Mouse (Mus musculus): ENCODE measurements around the gene Gm19668. TPM values are rescaled to one million over a fixed set of nuclear protein-coding genes. Genes with fewer than 3 reads are reported as not detected.
"Not testable (repeated sequence)": the region's sequence is repeated elsewhere in the genome, so short reads cannot be mapped to it uniquely, and the experiment has no call there.

The Gm19668 gene
- polyA plus RNA-seq, 1 experiment from 2014 or later, result not detected

- no peaks in the 10 kb centered on the region for H3K9me3 ChIP-seq (ENCODE audit: control insufficient read depth, low read length)
- H3K9ac ChIP-seq (ENCODE audit: low read length), result no peak overlapping the region
- no peak for ATAC-seq (ENCODE audit: low FRiP score)
- H3K4me2 ChIP-seq, result no peak overlapping the region
- H3K4me3 ChIP-seq (ENCODE audit: low read depth, low read length), result no peak overlapping the region
- DNase-seq (ENCODE audit: low spot score, missing footprints), result peak; percentile 90
- H3K27ac ChIP-seq (ENCODE audit: low read depth, low read length), result no peak overlapping the region
- H3K36me3 ChIP-seq (ENCODE audit: control insufficient read depth, insufficient read depth, low read length), result no peaks in the 10 kb centered on the region
- H3K27me3 ChIP-seq (ENCODE audit: control insufficient read depth, insufficient read depth, low read length), result no peaks in the 10 kb centered on the region
- WGBS, result 33% methylated on average over 5 of the region's 5 CpGs
- no peaks in the 10 kb centered on the region for H3K4me1 ChIP-seq (ENCODE audit: control insufficient read depth, insufficient read depth, low read length)
These were observed 16.6 kb upstream of the Gm19668 start for GRCm38 (mm10) chr10:77815514-77815913.

- WGBS, result 65% methylated on average over 4 of the region's 4 CpGs
- H3K9ac ChIP-seq (ENCODE audit: low read length), result no peak within 1 kb of the TSS
These were observed 15.4 kb upstream of the Gm19668 start, which contains the start of gene Gm2696 for GRCm38 (mm10) chr10:77814382-77814781. Gene Gm2696, plus strand, starts transcription at chr10:77814682.

DNA sequence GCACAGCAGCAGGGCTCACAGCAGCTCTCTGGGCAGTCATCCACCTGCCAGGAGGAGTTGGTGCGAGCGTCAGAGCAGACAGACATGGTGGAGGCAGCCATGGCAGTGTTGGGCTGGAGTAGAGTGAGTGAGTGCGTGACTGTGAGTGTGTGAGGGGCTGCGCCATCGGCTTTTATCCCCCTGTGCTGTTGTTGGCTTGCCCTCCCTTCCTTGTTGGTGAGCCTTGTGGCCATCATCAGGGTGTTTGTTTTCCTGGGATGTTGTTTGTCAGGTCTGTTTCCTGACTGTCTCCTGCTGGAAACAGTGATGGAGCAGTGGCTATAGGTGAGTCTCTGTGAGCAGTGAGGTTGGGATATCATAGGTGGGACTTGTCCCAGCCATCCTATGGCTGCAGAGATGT, 12.8 kb upstream of the Gm19668 start, which contains the start of gene Gm9507:
Gene Gm9507, minus strand, starts transcription at position 101 of the 400 bp plus-strand sequence.
- Histone ChIP-seq H3K4me1 (ENCODE audit: control insufficient read depth, insufficient read depth, low read length) (no peaks in the 10 kb centered on the region), H3K4me3 (ENCODE audit: low read depth, low read length) (no peak within 1 kb of the TSS), H3K4me2 (no peak within 1 kb of the TSS), H3K9me3 (ENCODE audit: control insufficient read depth, low read length) (no peaks in the 10 kb centered on the region), H3K27me3 (ENCODE audit: control insufficient read depth, insufficient read depth, low read length) (no peaks in the 10 kb centered on the region), H3K27ac (ENCODE audit: low read depth, low read length) (no peak within 1 kb of the TSS), H3K36me3 (ENCODE audit: control insufficient read depth, insufficient read depth, low read length) (no peaks in the 10 kb centered on the region), H3K9ac (ENCODE audit: low read length) (no peak within 1 kb of the TSS)
- DNase-seq (ENCODE audit: low spot score, missing footprints) (peak; percentile 37), ATAC-seq (ENCODE audit: low FRiP score) (no peak)
- 58% methylated on average over 5 of the region's 5 CpGs for WGBS

More at GRCm38 (mm10) chr10:77814382-77814781, 15.4 kb upstream of the Gm19668 start, which contains the start of gene Gm2696:
- Histone ChIP-seq H3K4me3 (ENCODE audit: low read depth, low read length) (no peak within 1 kb of the TSS), H3K27me3 (ENCODE audit: control insufficient read depth, insufficient read depth, low read length) (no peaks in the 10 kb centered on the region), H3K36me3 (ENCODE audit: control insufficient read depth, insufficient read depth, low read length) (no peaks in the 10 kb centered on the region), H3K4me2 (no peak within 1 kb of the TSS), H3K27ac (ENCODE audit: low read depth, low read length) (no peak within 1 kb of the TSS), H3K4me1 (ENCODE audit: control insufficient read depth, insufficient read depth, low read length) (no peaks in the 10 kb centered on the region), H3K9me3 (ENCODE audit: control insufficient read depth, low read length) (no peaks in the 10 kb centered on the region)
- ATAC-seq (ENCODE audit: low FRiP score) (no peak), DNase-seq (ENCODE audit: low spot score, missing footprints) (peak; percentile 75)

DNA sequence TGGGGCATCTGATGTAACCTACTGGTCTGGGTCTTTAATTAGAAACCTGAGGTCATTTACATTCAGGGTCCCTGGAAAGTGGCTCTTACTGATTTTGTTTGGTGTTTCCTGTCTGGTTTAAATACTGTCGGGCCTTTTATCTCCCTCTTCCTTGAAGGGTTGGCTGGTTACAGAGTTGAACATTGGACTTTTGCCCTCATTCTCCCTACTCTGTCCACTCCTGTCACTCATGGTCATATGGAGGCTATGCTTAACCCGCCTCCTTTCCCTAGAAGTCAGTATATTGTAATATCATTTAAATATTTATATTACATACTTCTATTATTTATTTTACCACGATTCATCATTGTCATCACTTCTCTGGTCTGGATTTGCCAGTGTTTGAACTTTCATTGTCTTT, 5.2 kb upstream of the Gm19668 start:
- whole genome bisulfite sequencing, result 81% methylated on average over 3 of the region's 3 CpGs
- ATAC-seq (ENCODE audit: low FRiP score), result no peak
- H3K36me3 ChIP-seq (ENCODE audit: control insufficient read depth, insufficient read depth, low read length), result no peaks in the 10 kb centered on the region

DNA sequence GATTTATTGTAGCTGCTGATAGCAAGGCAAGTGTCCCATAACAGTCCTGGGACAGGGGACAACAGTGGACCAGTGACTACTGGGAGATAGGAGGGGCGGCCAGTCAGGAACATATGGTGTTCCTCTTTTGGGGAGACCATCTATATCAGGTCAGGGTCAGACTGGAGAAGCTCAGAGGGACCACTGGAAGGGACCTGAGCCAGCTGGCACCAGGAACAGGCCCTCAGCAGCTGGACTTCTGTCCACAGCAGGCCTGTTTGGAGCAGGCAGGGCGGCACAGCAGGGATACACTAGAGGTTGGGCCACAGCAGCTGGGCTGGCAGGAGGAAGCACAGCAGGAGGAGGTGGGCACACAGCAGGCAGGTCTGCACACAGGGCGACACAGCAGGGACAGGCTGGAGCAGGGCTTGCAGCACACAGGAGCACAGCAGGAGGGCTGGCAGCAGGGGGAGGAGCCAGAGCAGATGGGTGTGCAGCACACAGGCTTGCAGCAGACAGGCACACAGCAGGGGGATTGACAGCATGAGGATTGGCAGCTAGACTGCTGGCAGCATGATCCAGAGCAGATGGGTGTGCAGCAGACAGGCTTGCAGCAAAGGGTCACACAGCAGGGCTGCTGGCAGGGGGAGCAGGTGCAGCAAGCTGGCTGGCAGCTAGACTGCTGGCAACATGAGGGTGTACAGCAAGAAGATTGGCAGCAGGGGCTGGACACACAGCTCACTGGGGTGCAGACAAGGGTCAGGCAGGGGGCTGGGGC, 591 bp downstream of the Gm19668 start:
- not testable (repeated sequence) for H3K4me1 ChIP-seq (ENCODE audit: control insufficient read depth, insufficient read depth, low read length); H3K4me3 ChIP-seq (ENCODE audit: low read depth, low read length); H3K9ac ChIP-seq (ENCODE audit: low read length); ATAC-seq (ENCODE audit: low FRiP score); H3K27me3 ChIP-seq (ENCODE audit: control insufficient read depth, insufficient read depth, low read length); H3K4me2 ChIP-seq; H3K27ac ChIP-seq (ENCODE audit: low read depth, low read length); H3K36me3 ChIP-seq (ENCODE audit: control insufficient read depth, insufficient read depth, low read length); H3K9me3 ChIP-seq (ENCODE audit: control insufficient read depth, low read length)
- 31% methylated on average over 3 of the region's 3 CpGs for WGBS
- peak; percentile 81 for DNase-seq (ENCODE audit: low spot score, missing footprints)

More for the DNA sequence above, 5.2 kb upstream of the Gm19668 start:
- Histone ChIP-seq H3K27ac (ENCODE audit: low read depth, low read length) (no peak overlapping the region), H3K9ac (ENCODE audit: low read length) (no peak overlapping the region), H3K4me2 (no peak overlapping the region), H3K9me3 (ENCODE audit: control insufficient read depth, low read length) (no peaks in the 10 kb centered on the region), H3K27me3 (ENCODE audit: control insufficient read depth, insufficient read depth, low read length) (no peaks in the 10 kb centered on the region), H3K4me1 (ENCODE audit: control insufficient read depth, insufficient read depth, low read length) (0 out of 2 replicates have a peak, but pooled peaks cover under 1% of the 10 kb centered on the region), H3K4me3 (ENCODE audit: low read depth, low read length) (no peak overlapping the region)
- peak; percentile 35 for DNase-seq (ENCODE audit: low spot score, missing footprints)

DNA sequence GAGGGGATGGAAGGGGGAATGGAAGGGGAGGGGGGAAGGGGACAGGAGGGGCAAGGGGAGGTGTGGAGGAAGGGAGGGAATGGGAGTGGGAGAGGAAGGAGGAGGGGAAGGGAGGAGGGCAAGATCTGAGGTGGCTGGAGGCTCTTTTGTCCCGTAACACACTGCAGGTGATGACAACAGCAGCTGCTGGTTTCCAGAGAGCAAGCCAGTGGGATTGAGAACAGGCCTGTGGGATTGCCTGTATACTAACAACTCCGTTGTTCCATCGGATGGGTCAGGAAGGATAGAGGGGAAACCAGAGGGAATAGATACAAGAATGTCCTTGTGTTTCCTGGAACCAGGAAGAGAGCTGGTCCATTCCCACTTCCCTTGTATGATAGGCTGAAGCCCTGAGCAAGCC, 1.3 kb downstream of the Gm19668 start:
- no peaks in the 10 kb centered on the region for H3K27me3 ChIP-seq (ENCODE audit: control insufficient read depth, insufficient read depth, low read length)
- ATAC-seq (ENCODE audit: low FRiP score) (no peak), DNase-seq (ENCODE audit: low spot score, missing footprints) (peak; percentile 85)
- no peak overlapping the region for H3K4me3 ChIP-seq (ENCODE audit: low read depth, low read length)
- H3K9ac ChIP-seq (ENCODE audit: low read length), result no peak overlapping the region
- 19% methylated on average over 3 of the region's 3 CpGs for WGBS
- H3K4me1 ChIP-seq (ENCODE audit: control insufficient read depth, insufficient read depth, low read length), result peaks cover 2% of the 10 kb centered on the region; the same call in 1 of the 2 replicates
- H3K4me2 ChIP-seq, result no peak overlapping the region
- no peaks in the 10 kb centered on the region for H3K36me3 ChIP-seq (ENCODE audit: control insufficient read depth, insufficient read depth, low read length)
- H3K9me3 ChIP-seq (ENCODE audit: control insufficient read depth, low read length), result no peaks in the 10 kb centered on the region
- no peak overlapping the region for H3K27ac ChIP-seq (ENCODE audit: low read depth, low read length)

DNA sequence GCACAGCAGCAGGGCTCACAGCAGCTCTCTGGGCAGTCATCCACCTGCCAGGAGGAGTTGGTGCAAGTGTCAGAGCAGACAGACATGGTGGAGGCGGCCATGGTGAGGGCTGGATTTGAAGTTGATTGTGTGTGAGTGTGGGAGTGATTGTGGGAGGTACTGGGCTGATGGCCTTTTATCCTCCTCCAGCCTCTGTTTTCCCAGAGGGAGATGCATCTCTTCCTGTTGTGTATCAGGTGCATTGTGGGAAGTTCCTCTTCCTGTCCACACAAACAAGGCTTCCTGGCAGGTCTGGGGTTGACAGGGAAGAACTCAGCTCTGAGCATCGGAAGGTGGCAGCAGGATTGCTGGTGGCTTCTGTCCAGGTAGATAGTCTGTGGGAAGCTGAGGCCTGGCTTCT, 4.0 kb downstream of the Gm19668 start, which contains the start of gene Gm9639:
Gene Gm9639, minus strand, starts transcription at position 101 of the 400 bp plus-strand sequence.
- WGBS, result 64% methylated on average over 2 of the region's 2 CpGs
- H3K27ac ChIP-seq (ENCODE audit: low read depth, low read length), result no peak within 1 kb of the TSS
- H3K9me3 ChIP-seq (ENCODE audit: control insufficient read depth, low read length), result no peaks in the 10 kb centered on the region
- no peak within 1 kb of the TSS for H3K9ac ChIP-seq (ENCODE audit: low read length)
- DNase-seq (ENCODE audit: low spot score, missing footprints), result peak; percentile 51
- H3K27me3 ChIP-seq (ENCODE audit: control insufficient read depth, insufficient read depth, low read length), result no peaks in the 10 kb centered on the region
- no peak within 1 kb of the TSS for H3K4me2 ChIP-seq
- H3K4me3 ChIP-seq (ENCODE audit: low read depth, low read length), result no peak within 1 kb of the TSS
- H3K36me3 ChIP-seq (ENCODE audit: control insufficient read depth, insufficient read depth, low read length), result no peaks in the 10 kb centered on the region
- peaks cover 2% of the 10 kb centered on the region; the same call in 1 of the 2 replicates for H3K4me1 ChIP-seq (ENCODE audit: control insufficient read depth, insufficient read depth, low read length)
- no peak for ATAC-seq (ENCODE audit: low FRiP score)

- Histone ChIP-seq H3K4me1 (ENCODE audit: control insufficient read depth, insufficient read depth, low read length) (no peaks in the 10 kb centered on the region), H3K27ac (ENCODE audit: low read depth, low read length) (no peak overlapping the region), H3K27me3 (ENCODE audit: control insufficient read depth, insufficient read depth, low read length) (no peaks in the 10 kb centered on the region), H3K4me2 (no peak overlapping the region), H3K4me3 (ENCODE audit: low read depth, low read length) (no peak overlapping the region), H3K36me3 (ENCODE audit: control insufficient read depth, insufficient read depth, low read length) (no peaks in the 10 kb centered on the region), H3K9me3 (ENCODE audit: control insufficient read depth, low read length) (no peaks in the 10 kb centered on the region), H3K9ac (ENCODE audit: low read length) (no peak overlapping the region)
- WGBS, result 88% methylated on average over 2 of the region's 2 CpGs
- ATAC-seq (ENCODE audit: low FRiP score) (no peak), DNase-seq (ENCODE audit: low spot score, missing footprints) (peak; percentile 76)
These were observed 10.3 kb downstream of the Gm19668 start for GRCm38 (mm10) chr10:77788621-77789020.

DNA sequence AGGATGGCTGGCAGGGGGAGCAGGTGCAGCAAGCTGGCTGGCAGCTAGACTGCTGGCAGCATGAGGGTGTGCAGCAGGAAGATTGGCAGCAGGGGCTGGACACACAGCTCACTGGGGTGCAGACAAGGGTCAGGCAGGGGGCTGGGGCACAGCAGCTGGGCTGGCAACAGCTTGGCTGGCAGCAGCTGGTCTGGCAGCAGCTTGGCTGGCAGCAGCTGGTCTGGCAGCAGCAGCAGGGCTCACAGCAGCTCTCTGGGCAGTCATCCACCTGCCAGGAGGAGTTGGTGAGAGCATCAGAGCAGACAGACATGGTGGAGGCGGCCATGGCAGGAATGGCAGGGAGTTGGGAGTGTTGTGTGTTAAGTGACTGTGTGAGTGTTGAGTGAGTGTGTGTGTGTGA, 11.1 kb downstream of the Gm19668 start, which contains the start of gene Gm7137:
Gene Gm7137, minus strand, starts transcription at position 325 of the 400 bp plus-strand sequence.
- H3K4me3 ChIP-seq (ENCODE audit: low read depth, low read length); H3K4me1 ChIP-seq (ENCODE audit: control insufficient read depth, insufficient read depth, low read length); H3K27me3 ChIP-seq (ENCODE audit: control insufficient read depth, insufficient read depth, low read length); H3K36me3 ChIP-seq (ENCODE audit: control insufficient read depth, insufficient read depth, low read length); H3K9ac ChIP-seq (ENCODE audit: low read length); H3K9me3 ChIP-seq (ENCODE audit: control insufficient read depth, low read length); DNase-seq (ENCODE audit: low spot score, missing footprints); H3K4me2 ChIP-seq; H3K27ac ChIP-seq (ENCODE audit: low read depth, low read length); ATAC-seq (ENCODE audit: low FRiP score): not testable (repeated sequence)
- no CpG with 5 or more reads among the region's 1 CpGs for WGBS
